15 mouse cellular contexts compared by ENCODE assay signal in genomic region chr1:72929774-72930173, GRCm38 (mm10). TPM values are rescaled to one million over a fixed set of nuclear protein-coding genes. Genes with fewer than 3 reads are reported as not detected.
A peak's percentile ranks its signal among the peaks of the same experiment; 100 is the strongest.
DNase-seq lines count a peak whose midpoint lies in the region; ATAC-seq lines count a peak whose summit lies in the region.
"Had no signal": no experiment of that assay in that cellular context is flagged by ENCODE, and none has a peak within 500 bp of the region (broad histone marks: within the 10 kb centered on the region; RNA-seq: fewer than 3 reads in every experiment).

No protein-coding gene starts in this region.

- 72% methylated on average over 4 of the region's 4 CpGs for WGBS in kidney, embryonic 14.5 days
- WGBS in intestine, embryonic 16.5 days: 57% methylated on average over 4 of the region's 4 CpGs
- WGBS in forebrain, embryonic 12.5 days: 92% methylated on average over 4 of the region's 4 CpGs

- H3K27ac ChIP-seq in kidney, embryonic 14.5 days (ENCODE audit: low read depth, low read length): no peak overlapping the region
- H3K27ac ChIP-seq in intestine, embryonic 16.5 days (ENCODE audit: low read length): no peak overlapping the region
- no peak overlapping the region for H3K27ac ChIP-seq in forebrain, embryonic 12.5 days
- H3K27ac ChIP-seq: embryonic facial prominence, embryonic 13.5 days; heart, embryonic 13.5 days had no signal

- no peak overlapping the region for H3K9ac ChIP-seq in kidney, embryonic 14.5 days (ENCODE audit: low read depth, low read length)
- H3K9ac ChIP-seq in intestine, embryonic 16.5 days (ENCODE audit: low read depth, low read length): no peak overlapping the region
- H3K9ac ChIP-seq in forebrain, embryonic 12.5 days: no peak overlapping the region
- H3K9ac ChIP-seq: embryonic facial prominence, embryonic 13.5 days; heart, embryonic 13.5 days had no signal

- no peaks in the 10 kb centered on the region for H3K9me3 ChIP-seq in kidney, embryonic 14.5 days (ENCODE audit: control insufficient read depth, low read length)
- no peaks in the 10 kb centered on the region for H3K9me3 ChIP-seq in intestine, embryonic 16.5 days (ENCODE audit: control insufficient read depth, low read length)
- no peaks in the 10 kb centered on the region for H3K9me3 ChIP-seq in forebrain, embryonic 12.5 days
- H3K9me3 ChIP-seq: embryonic facial prominence, embryonic 13.5 days; heart, embryonic 13.5 days had no signal

- H3K36me3 ChIP-seq in kidney, embryonic 14.5 days (ENCODE audit: control insufficient read depth, insufficient read depth, low read length): no peaks in the 10 kb centered on the region
- no peaks in the 10 kb centered on the region for H3K36me3 ChIP-seq in intestine, embryonic 16.5 days (ENCODE audit: control insufficient read depth, insufficient read depth, low read length)
- no peaks in the 10 kb centered on the region for H3K36me3 ChIP-seq in forebrain, embryonic 12.5 days (replicated peaks)
- H3K36me3 ChIP-seq: embryonic facial prominence, embryonic 13.5 days; heart, embryonic 13.5 days had no signal

- H3K4me2 ChIP-seq in kidney, embryonic 14.5 days (replicated peaks; ENCODE audit: low read depth, low read length): no peak overlapping the region
- H3K4me2 ChIP-seq in intestine, embryonic 16.5 days (ENCODE audit: low read depth, low read length): no peak overlapping the region
- H3K4me2 ChIP-seq in forebrain, embryonic 12.5 days: no peak overlapping the region
- H3K4me2 ChIP-seq: embryonic facial prominence, embryonic 13.5 days; heart, embryonic 13.5 days had no signal

- ATAC-seq in kidney, embryonic 14.5 days (ENCODE audit: low FRiP score, low TSS enrichment): no peak
- peak; percentile 42; the same call in 1 of the 2 replicates for ATAC-seq in intestine, embryonic 16.5 days
- no peak for ATAC-seq in forebrain, embryonic 12.5 days (ENCODE audit: low FRiP score)
- ATAC-seq: inflammation-experienced regulatory T-cells, adult 6 months had no signal

- H3K4me3 ChIP-seq in kidney, embryonic 14.5 days (ENCODE audit: low read length): no peak overlapping the region
- no peak overlapping the region for H3K4me3 ChIP-seq in intestine, embryonic 16.5 days (ENCODE audit: low read length)
- H3K4me3 ChIP-seq in forebrain, embryonic 12.5 days (replicated peaks): no peak overlapping the region
- H3K4me3 ChIP-seq: embryonic facial prominence, embryonic 13.5 days; heart, embryonic 13.5 days had no signal

- H3K4me1 ChIP-seq in kidney, embryonic 14.5 days (ENCODE audit: control insufficient read depth, insufficient read depth, low read length): no peaks in the 10 kb centered on the region
- no peaks in the 10 kb centered on the region for H3K4me1 ChIP-seq in intestine, embryonic 16.5 days (ENCODE audit: control insufficient read depth, insufficient read depth, low read length)
- no peaks in the 10 kb centered on the region for H3K4me1 ChIP-seq in forebrain, embryonic 12.5 days
- H3K4me1 ChIP-seq: embryonic facial prominence, embryonic 13.5 days had no signal

- peak; percentile 78 for DNase-seq in kidney, adult 11 months
- DNase-seq in fibroblast of lung, adult 2 months (ENCODE audit: low read depth): peak; percentile 81
- DNase-seq in layer of hippocampus, postnatal 10 days (ENCODE audit: low spot score in 2 of 2): peak; percentile 19 to 23
- DNase-seq in spleen, postnatal 14 days (ENCODE audit: low spot score in 2 of 2): no peak
- no peak for DNase-seq in gastrocnemius, postnatal 10 days
- DNase-seq: adrenal gland, postnatal 25 days; cerebellum, adult 11-12 months; left cerebral cortex, postnatal 4 days; thymus, postnatal 4 days had no signal

- no peaks in the 10 kb centered on the region for H3K27me3 ChIP-seq in kidney, embryonic 14.5 days (ENCODE audit: control insufficient read depth, insufficient read depth, low read length)
- H3K27me3 ChIP-seq in intestine, embryonic 16.5 days (replicated peaks; ENCODE audit: control insufficient read depth, insufficient read depth, low read length): no peaks in the 10 kb centered on the region
- H3K27me3 ChIP-seq in forebrain, embryonic 12.5 days: no peaks in the 10 kb centered on the region
- H3K27me3 ChIP-seq: embryonic facial prominence, embryonic 13.5 days; heart, embryonic 13.5 days had no signal

RNA-seq across cellular contexts. Expression of gene Igfbp5, which starts 55.1 kb away (rescaled TPM):
- 56.4 and 61.4 TPM in 2 replicates for polyA plus RNA-seq in kidney, embryonic 14.5 days (2014; fragmentation: Nextera tagmentation; extraction: Ambion mirVana)
- polyA plus RNA-seq in intestine, embryonic 16.5 days (2015; fragmentation: Nextera tagmentation; extraction: Ambion mirVana): 25.7 and 27.8 TPM in 2 replicates
- total RNA-seq in layer of hippocampus, postnatal 10 days (2021): 10 to 100 TPM; 76.0 to 83.6 TPM
- polyA plus RNA-seq in forebrain, embryonic 12.5 days (2016; fragmentation: Nextera tagmentation; extraction: Ambion mirVana): 55.5 and 60.0 TPM in 2 replicates
- 100 to 1,000 TPM; 306 to 338 TPM for total RNA-seq in gastrocnemius, postnatal 10 days (2021)

Comparison
In these comparisons a context has a peak if more than half of its experiments do, and no peak if none do; other contexts are left out.
1. DNase-seq: peak in kidney, adult 11 months (single experiment), fibroblast of lung, adult 2 months (single experiment) and layer of hippocampus, postnatal 10 days (2 of 2); none in spleen, postnatal 14 days (0 of 2) and gastrocnemius, postnatal 10 days (single experiment).